Mouse (Mus musculus): ENCODE data around the gene Upf3a.
A peak's percentile ranks its signal among the peaks of the same experiment; 100 is the strongest.
"Not testable (repeated sequence)": the region's sequence is repeated elsewhere in the genome, so short reads cannot be mapped to it uniquely, and the experiment has no call there.

Gene Upf3a

GRCm38 (mm10) chr8:13785250-13785763, at the start of gene Upf3a:
Upf3a (plus strand) TSS chr8:13785615.
- peak; percentile 97 for DNase-seq

GRCm38 (mm10) chr8:13740323-13740770, 45.1 kb upstream of the Upf3a start:
- DNase-seq: peak; percentile 21

GRCm38 (mm10) chr8:13740817-13741613, 44.4 kb upstream of the Upf3a start:
- no peak for DNase-seq

- DNase-seq: not testable (repeated sequence)
These were observed 39.2 kb upstream of the Upf3a start for GRCm38 (mm10) chr8:13746212-13746611.

GRCm38 (mm10) chr8:13747626-13748025, 37.8 kb upstream of the Upf3a start:
- DNase-seq: peak; percentile 13

GRCm38 (mm10) chr8:13753680-13754079, 31.7 kb upstream of the Upf3a start:
- peak; percentile 78 for DNase-seq

GRCm38 (mm10) chr8:13756480-13756879, 28.9 kb upstream of the Upf3a start:
- DNase-seq: no peak

- peak; percentile 94 for DNase-seq
These were observed 28.2 kb upstream of the Upf3a start, which contains the start of gene Cdc16 for GRCm38 (mm10) chr8:13756982-13757804. Cdc16 (plus strand) TSS chr8:13757676.

- DNase-seq: peak; percentile 67
These were observed 27.3 kb upstream of the Upf3a start for GRCm38 (mm10) chr8:13757805-13758727.

- DNase-seq: no peak
These were observed 16.2 kb upstream of the Upf3a start for GRCm38 (mm10) chr8:13769206-13769605.

- DNase-seq: no peak
These were observed 4.9 kb upstream of the Upf3a start for GRCm38 (mm10) chr8:13780536-13780935.

GRCm38 (mm10) chr8:13785764-13786299, 417 bp downstream of the Upf3a start:
- peak; percentile 99 for DNase-seq

GRCm38 (mm10) chr8:13789606-13790005, 4.2 kb downstream of the Upf3a start:
- no peak for DNase-seq

GRCm38 (mm10) chr8:13793097-13793745, 7.8 kb downstream of the Upf3a start:
- no peak for DNase-seq

- no peak for DNase-seq
These were observed 8.3 kb downstream of the Upf3a start for GRCm38 (mm10) chr8:13793746-13794101.

GRCm38 (mm10) chr8:13797676-13798075, 12.3 kb downstream of the Upf3a start:
- no peak for DNase-seq

GRCm38 (mm10) chr8:13799566-13799965, 14.2 kb downstream of the Upf3a start:
- DNase-seq: no peak

- DNase-seq: no peak
These were observed 43.3 kb downstream of the Upf3a start for GRCm38 (mm10) chr8:13828598-13829172.

GRCm38 (mm10) chr8:13838289-13838688, 52.9 kb downstream of the Upf3a start, which contains the start of gene AF366264:
AF366264 (minus strand) TSS chr8:13838389.
- not testable (repeated sequence) for DNase-seq

- not testable (repeated sequence) for DNase-seq
These were observed 57.9 kb downstream of the Upf3a start for GRCm38 (mm10) chr8:13843286-13843685.
